Mouse (Mus musculus): ENCODE data around the gene Spns1. TPM values are rescaled to one million over a fixed set of nuclear protein-coding genes. Genes with fewer than 3 reads are reported as not detected.
"Not testable (repeated sequence)": the region's sequence is repeated elsewhere in the genome, so short reads cannot be mapped to it uniquely, and the experiment has no call there.

Spns1 gene
- polyA plus RNA-seq (2012; rRNA removed) = 176 and 234 TPM in 2 replicates

GRCm38 (mm10) chr7:126377278-126378158, at the start of gene Spns1:
TSS of gene Spns1 (minus strand) at chr7:126377450.
- TF ChIP-seq CTCF (IDR thresholded peaks at IDR 0.05; ENCODE audit: borderline replicate concordance, extremely low read depth, insufficient read depth, insufficient read length) (peak; percentile 82), POLR2A (IDR thresholded peaks at IDR 0.05; ENCODE audit: borderline replicate concordance, extremely low read depth, insufficient read depth, insufficient read length, poor library complexity, severe bottlenecking) (peak; percentile 43; the same call in 1 of the 2 replicates)

GRCm38 (mm10) chr7:126424161-126424560, 46.9 kb upstream of the Spns1 start:
- TF ChIP-seq CTCF (IDR thresholded peaks at IDR 0.05; ENCODE audit: borderline replicate concordance, extremely low read depth, insufficient read depth, insufficient read length) (no peak), POLR2A (IDR thresholded peaks at IDR 0.05; ENCODE audit: borderline replicate concordance, extremely low read depth, insufficient read depth, insufficient read length, poor library complexity, severe bottlenecking) (no peak)
- no peak for DNase-seq (ENCODE audit: low read depth)

More at GRCm38 (mm10) chr7:126377278-126378158, at the start of gene Spns1:
- DNase-seq (ENCODE audit: low read depth) = peak; percentile 99

- TF ChIP-seq CTCF (IDR thresholded peaks at IDR 0.05; ENCODE audit: borderline replicate concordance, extremely low read depth, insufficient read depth, insufficient read length) (no peak), POLR2A (IDR thresholded peaks at IDR 0.05; ENCODE audit: borderline replicate concordance, extremely low read depth, insufficient read depth, insufficient read length, poor library complexity, severe bottlenecking) (no peak)
- DNase-seq (ENCODE audit: low read depth) = no peak
Observed at GRCm38 (mm10) chr7:126421756-126422155, 44.5 kb upstream of the Spns1 start.

- TF ChIP-seq POLR2A (IDR thresholded peaks at IDR 0.05; ENCODE audit: borderline replicate concordance, extremely low read depth, insufficient read depth, insufficient read length, poor library complexity, severe bottlenecking) (no peak), CTCF (IDR thresholded peaks at IDR 0.05; ENCODE audit: borderline replicate concordance, extremely low read depth, insufficient read depth, insufficient read length) (no peak)
- DNase-seq (ENCODE audit: low read depth) = no peak
Observed at GRCm38 (mm10) chr7:126418496-126418895, 41.2 kb upstream of the Spns1 start.

- no peak for DNase-seq (ENCODE audit: low read depth)
- TF ChIP-seq POLR2A (IDR thresholded peaks at IDR 0.05; ENCODE audit: borderline replicate concordance, extremely low read depth, insufficient read depth, insufficient read length, poor library complexity, severe bottlenecking) (no peak), CTCF (IDR thresholded peaks at IDR 0.05; ENCODE audit: borderline replicate concordance, extremely low read depth, insufficient read depth, insufficient read length) (no peak)
Observed at GRCm38 (mm10) chr7:126417606-126418005, 40.4 kb upstream of the Spns1 start.

- TF ChIP-seq CTCF (IDR thresholded peaks at IDR 0.05; ENCODE audit: borderline replicate concordance, extremely low read depth, insufficient read depth, insufficient read length) (no peak), POLR2A (IDR thresholded peaks at IDR 0.05; ENCODE audit: borderline replicate concordance, extremely low read depth, insufficient read depth, insufficient read length, poor library complexity, severe bottlenecking) (no peak)
- DNase-seq (ENCODE audit: low read depth) = peak; percentile 15
Observed at GRCm38 (mm10) chr7:126417045-126417444, 39.8 kb upstream of the Spns1 start.

GRCm38 (mm10) chr7:126416615-126417014, 39.4 kb upstream of the Spns1 start:
- DNase-seq (ENCODE audit: low read depth) = no peak
- no peak for TF ChIP-seq POLR2A (IDR thresholded peaks at IDR 0.05; ENCODE audit: borderline replicate concordance, extremely low read depth, insufficient read depth, insufficient read length, poor library complexity, severe bottlenecking)
- TF ChIP-seq CTCF (IDR thresholded peaks at IDR 0.05; ENCODE audit: borderline replicate concordance, extremely low read depth, insufficient read depth, insufficient read length) = no peak

- TF ChIP-seq CTCF (IDR thresholded peaks at IDR 0.05; ENCODE audit: borderline replicate concordance, extremely low read depth, insufficient read depth, insufficient read length) (no peak), POLR2A (IDR thresholded peaks at IDR 0.05; ENCODE audit: borderline replicate concordance, extremely low read depth, insufficient read depth, insufficient read length, poor library complexity, severe bottlenecking) (no peak)
Observed at GRCm38 (mm10) chr7:126414725-126415124, 37.5 kb upstream of the Spns1 start, which contains the start of gene Cd19. TSS of gene Cd19 (minus strand) at chr7:126414889.

GRCm38 (mm10) chr7:126411061-126411460, 33.8 kb upstream of the Spns1 start:
- TF ChIP-seq CTCF (IDR thresholded peaks at IDR 0.05; ENCODE audit: borderline replicate concordance, extremely low read depth, insufficient read depth, insufficient read length) (no peak), POLR2A (IDR thresholded peaks at IDR 0.05; ENCODE audit: borderline replicate concordance, extremely low read depth, insufficient read depth, insufficient read length, poor library complexity, severe bottlenecking) (no peak)
- no peak for DNase-seq (ENCODE audit: low read depth)

More at GRCm38 (mm10) chr7:126414725-126415124, 37.5 kb upstream of the Spns1 start, which contains the start of gene Cd19:
- no peak for DNase-seq (ENCODE audit: low read depth)

GRCm38 (mm10) chr7:126408686-126409085, 31.4 kb upstream of the Spns1 start:
- TF ChIP-seq POLR2A (IDR thresholded peaks at IDR 0.05; ENCODE audit: borderline replicate concordance, extremely low read depth, insufficient read depth, insufficient read length, poor library complexity, severe bottlenecking) (no peak), CTCF (IDR thresholded peaks at IDR 0.05; ENCODE audit: borderline replicate concordance, extremely low read depth, insufficient read depth, insufficient read length) (no peak)
- no peak for DNase-seq (ENCODE audit: low read depth)

GRCm38 (mm10) chr7:126402518-126402917, 25.3 kb upstream of the Spns1 start:
- not testable (repeated sequence) for DNase-seq (ENCODE audit: low read depth)

GRCm38 (mm10) chr7:126399548-126399947, 22.3 kb upstream of the Spns1 start:
- peak; percentile 87 for DNase-seq (ENCODE audit: low read depth)
- TF ChIP-seq POLR2A (IDR thresholded peaks at IDR 0.05; ENCODE audit: borderline replicate concordance, extremely low read depth, insufficient read depth, insufficient read length, poor library complexity, severe bottlenecking) (no peak), CTCF (IDR thresholded peaks at IDR 0.05; ENCODE audit: borderline replicate concordance, extremely low read depth, insufficient read depth, insufficient read length) (peak; percentile 91)
